In the genomic region with DNA sequence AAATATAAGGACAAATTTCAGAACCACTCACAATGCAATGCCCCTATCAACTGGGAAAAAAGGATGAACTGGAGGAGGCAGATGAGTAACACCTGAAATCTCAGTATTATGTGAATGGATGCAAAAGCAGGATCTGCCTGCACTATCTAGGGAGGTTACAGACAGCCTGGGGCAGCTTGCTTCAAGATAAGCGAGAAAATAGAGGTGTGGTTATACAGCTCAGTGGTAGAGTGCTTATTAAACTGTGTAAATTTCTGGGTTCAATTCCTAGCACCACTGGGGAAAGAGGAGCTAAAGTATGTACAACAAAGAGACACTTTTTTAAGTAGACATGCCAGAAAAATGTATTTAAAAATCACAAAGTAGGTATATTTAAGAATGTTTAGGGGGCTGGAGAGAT, we compare ENCODE assay signal across 15 mouse cellular contexts.
"Had no signal": no experiment of that assay in that cellular context is flagged by ENCODE, and none has a peak within 500 bp of the region (broad histone marks: within the 10 kb centered on the region; RNA-seq: fewer than 3 reads in every experiment).

No protein-coding gene starts in this region.

- H3K4me1 ChIP-seq: liver, embryonic 12.5 days; lung, embryonic 15.5 days; midbrain, embryonic 13.5 days; midbrain, embryonic 15.5 days; neural tube, embryonic 12.5 days had no signal

- DNase-seq: lung, adult 2 months; lung, postnatal 14 days; lung, postnatal 36 days; right cerebral cortex, postnatal 14 days; thymus, adult 18-20 months; thymus, postnatal 14 days; thymus, postnatal 36 days had no signal

- H3K27ac ChIP-seq: liver, embryonic 12.5 days; lung, embryonic 15.5 days; macrophage; midbrain, embryonic 13.5 days; midbrain, embryonic 15.5 days; neural tube, embryonic 12.5 days had no signal

- H3K9me3 ChIP-seq: liver, embryonic 12.5 days; lung, embryonic 15.5 days; midbrain, embryonic 13.5 days; midbrain, embryonic 15.5 days; neural tube, embryonic 12.5 days had no signal

- H3K36me3 ChIP-seq: liver, embryonic 12.5 days; lung, embryonic 15.5 days; midbrain, embryonic 13.5 days; midbrain, embryonic 15.5 days; neural tube, embryonic 12.5 days had no signal

- ATAC-seq: liver, embryonic 12.5 days; lung, postnatal 0 days; midbrain, embryonic 13.5 days; midbrain, embryonic 15.5 days had no signal

- H3K27me3 ChIP-seq: liver, embryonic 12.5 days; lung, embryonic 15.5 days; midbrain, embryonic 13.5 days; midbrain, embryonic 15.5 days; neural tube, embryonic 12.5 days had no signal

- H3K4me2 ChIP-seq: liver, embryonic 12.5 days; lung, embryonic 15.5 days; midbrain, embryonic 11.5 days; midbrain, embryonic 13.5 days; midbrain, embryonic 15.5 days; neural tube, embryonic 12.5 days had no signal

- H3K9ac ChIP-seq: liver, embryonic 12.5 days; lung, embryonic 15.5 days; midbrain, embryonic 13.5 days; midbrain, embryonic 15.5 days; neural tube, embryonic 12.5 days had no signal

- H3K4me3 ChIP-seq: liver, embryonic 12.5 days; lung, embryonic 15.5 days; midbrain, embryonic 13.5 days; midbrain, embryonic 15.5 days; neural tube, embryonic 12.5 days had no signal
